Mouse (Mus musculus): ENCODE measurements around the gene Aifm2.

- TF ChIP-seq CTCF (IDR thresholded peaks at IDR 0.05; ENCODE audit: low read depth) (no peak), EP300 (IDR thresholded peaks at IDR 0.05; ENCODE audit: low read depth) (no peak)
Measured at GRCm38 (mm10) chr10:61737537-61737936, 22.5 kb downstream of the Aifm2 start.
